Mouse (Mus musculus) erythroblast, embryonic 14.5 days (primary cell): Measurements from ENCODE around the gene Olfr1206.

Experiments
- GATA1 ChIP-seq: IDR thresholded peaks from 2 replicates; pipeline ENCODE4 v1.6.1; 2012; ENCODE audit warnings: low read length, inconsistent platforms, mixed read lengths
- TAL1 ChIP-seq: IDR thresholded peaks from 3 replicates; pipeline ENCODE4 v1.6.1; 2012; ENCODE audit warnings: low read length, inconsistent platforms, mixed read lengths

DNA sequence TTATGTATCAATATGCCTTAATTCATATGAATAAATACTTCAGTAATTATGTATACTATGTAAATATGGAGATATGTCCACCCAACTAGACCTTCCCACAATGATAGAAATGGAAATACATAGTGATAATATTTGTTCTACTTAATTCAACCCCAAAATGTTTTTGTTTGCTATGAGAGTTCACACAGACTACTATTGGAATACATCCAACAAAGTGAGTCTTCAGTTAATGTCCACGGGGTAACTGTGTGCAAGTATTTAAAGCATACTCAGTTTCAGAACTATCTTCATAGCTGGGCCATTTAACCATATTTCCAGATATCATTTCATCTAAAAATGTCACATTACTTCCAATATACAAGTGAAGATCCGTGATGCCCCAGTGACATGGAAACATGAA, at the start of gene Olfr1206:
- TF ChIP-seq TAL1, result no peak
- no peak for TF ChIP-seq GATA1
